Mouse (Mus musculus) left cerebral cortex, adult 11 months (tissue): ENCODE measurements around the gene Tesk2.
A peak's percentile ranks its signal among the peaks of the same experiment; 100 is the strongest.

Source experiments
- DNase-seq: peaks from one replicate; pipeline ENCODE4 v3.0.0; 2022; ENCODE audit warnings: low spot score

Tesk2 gene

DNA sequence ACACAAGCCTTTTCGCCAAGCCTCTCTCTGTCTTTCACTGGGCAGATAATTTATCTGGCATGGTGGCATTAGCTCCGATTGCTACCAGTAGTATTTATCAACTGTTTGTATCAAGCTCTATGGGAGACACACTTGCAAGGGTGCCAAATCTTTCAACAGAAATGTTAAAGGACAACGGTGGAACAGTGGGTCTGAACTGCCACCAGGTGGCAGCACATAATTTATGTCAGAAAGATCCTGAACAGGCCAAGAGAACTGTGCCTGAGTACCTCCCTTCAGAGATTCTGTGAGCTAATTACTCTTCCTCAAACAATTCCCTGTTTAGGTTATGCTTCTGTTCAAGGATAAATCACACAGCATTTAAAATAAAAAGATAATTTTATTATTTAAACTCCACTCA lies 1.4 kb upstream of the Tesk2 start:
- peak; percentile 68 for DNase-seq

DNA sequence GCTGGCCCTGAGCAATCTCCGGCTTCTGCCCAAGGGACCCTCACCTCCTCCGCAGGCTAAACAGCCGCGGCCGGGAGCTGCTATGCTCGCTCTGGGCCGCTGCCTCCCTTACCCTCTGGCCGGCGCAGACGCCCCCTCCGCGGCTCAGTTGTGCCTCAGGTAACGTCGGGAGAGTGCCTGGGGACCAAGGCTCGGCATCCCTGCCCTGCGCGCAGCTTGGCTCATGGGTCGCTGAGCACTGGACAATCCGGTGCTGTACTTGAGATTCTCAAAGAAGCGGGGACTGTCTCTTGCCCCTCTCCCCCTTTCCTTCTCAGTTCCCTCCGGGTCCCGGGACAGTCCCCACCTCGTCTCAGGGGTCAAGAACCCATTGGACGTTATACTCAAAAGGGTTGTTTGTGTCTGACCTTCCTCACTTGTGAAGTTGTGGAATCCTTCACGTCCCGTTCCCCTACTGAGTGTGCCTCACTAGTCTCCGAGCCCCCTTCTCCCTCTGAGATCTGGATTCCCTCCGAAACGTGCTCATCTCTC lies 415 bp downstream of the Tesk2 start:
- DNase-seq: no peak

DNA sequence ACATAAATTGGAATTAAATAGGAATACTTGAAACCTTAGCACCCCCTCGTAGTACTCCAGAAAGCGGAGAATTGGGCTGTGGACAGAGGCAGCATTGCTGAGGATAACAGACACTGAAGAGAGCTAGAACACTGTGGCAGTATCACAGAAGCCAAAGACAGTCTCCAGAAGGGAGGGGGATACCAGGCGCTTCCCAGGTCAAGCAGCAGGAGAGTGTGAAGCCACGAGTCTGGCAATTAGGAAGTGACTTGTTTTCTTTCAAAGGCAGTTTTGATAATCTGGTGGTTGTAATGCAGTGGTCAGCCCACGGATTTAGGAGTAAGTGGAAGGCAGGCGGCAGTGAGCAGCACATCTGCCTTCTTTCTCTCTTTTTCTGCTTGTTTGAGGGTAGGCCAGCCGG lies 1.5 kb downstream of the Tesk2 start:
- DNase-seq: no peak

DNA sequence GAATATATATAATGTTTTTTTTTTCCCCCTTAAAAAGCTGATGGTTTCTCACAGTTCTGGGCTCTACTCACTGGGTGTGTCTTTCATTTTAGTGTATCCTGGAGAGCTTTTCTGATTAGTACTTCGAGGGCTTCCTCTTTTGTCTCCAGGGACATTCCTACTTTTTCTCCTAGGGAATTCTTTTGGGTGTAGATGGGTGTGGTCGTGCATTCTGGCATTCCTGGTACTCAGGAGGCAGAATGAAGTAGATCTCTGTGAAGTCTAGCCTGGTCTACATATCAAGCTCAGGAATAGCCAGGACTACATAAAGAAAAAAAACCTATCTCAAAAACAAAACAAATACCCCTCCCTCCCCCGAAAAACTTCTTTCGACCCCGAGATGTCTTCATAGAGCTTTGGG lies 4.7 kb downstream of the Tesk2 start:
- DNase-seq: no peak

DNA sequence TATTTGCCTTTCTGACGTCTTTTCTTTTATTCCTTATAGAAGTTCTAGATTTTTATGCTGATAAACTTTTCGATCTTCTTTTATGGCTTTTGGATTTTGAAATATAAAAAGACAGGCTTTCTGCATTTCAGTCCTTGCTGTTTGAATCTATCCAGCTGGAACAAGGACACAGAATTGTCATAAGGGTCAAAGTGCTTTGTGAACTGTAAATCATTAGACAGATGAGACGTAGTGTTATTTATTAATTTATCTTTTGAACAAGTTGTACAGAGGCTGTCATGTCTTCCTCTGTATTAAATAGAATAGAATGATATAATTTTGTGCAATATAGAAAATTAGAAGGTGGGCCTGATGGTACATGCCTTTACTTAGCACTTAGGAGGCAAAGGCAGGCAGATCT lies 6.7 kb downstream of the Tesk2 start:
- no peak for DNase-seq

DNA sequence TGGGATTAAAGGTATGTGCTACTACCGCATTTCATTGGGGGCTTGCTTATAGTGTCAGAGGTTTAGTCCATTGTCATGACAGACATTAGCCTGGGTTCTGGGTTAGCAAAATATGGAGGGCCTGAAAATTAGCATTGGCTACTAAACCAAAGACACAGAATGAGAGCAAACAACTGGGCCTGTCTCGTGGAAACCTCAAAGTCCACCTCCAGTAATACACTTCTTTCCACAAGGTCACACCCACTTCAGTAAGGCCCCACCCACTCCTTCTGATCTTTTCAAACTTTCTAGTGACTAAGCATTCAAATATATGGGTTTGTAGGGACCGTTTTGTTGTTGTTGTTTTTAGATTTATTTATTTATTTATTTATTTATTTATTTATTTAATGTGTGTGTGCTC lies 8.8 kb downstream of the Tesk2 start:
- no peak for DNase-seq

DNA sequence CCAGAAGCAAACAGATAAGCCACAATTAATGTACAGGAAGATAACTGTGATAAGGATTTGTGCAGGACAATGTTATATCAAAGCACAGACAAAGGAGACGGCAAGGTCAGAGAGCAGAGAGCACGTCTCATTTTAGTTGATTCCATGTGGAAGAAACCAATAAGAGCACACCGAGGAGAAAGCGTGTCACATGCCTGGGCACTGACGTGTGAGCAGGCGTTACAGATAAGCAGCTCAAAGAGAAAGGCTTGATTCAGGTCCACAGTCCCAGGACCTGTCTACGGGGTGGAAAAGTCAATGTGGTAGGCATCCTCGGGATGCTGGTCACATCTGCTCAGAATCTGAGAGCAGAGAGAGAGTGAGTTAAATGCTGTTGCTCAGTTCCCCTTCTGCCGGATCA lies 10.3 kb downstream of the Tesk2 start:
- no peak for DNase-seq

DNA sequence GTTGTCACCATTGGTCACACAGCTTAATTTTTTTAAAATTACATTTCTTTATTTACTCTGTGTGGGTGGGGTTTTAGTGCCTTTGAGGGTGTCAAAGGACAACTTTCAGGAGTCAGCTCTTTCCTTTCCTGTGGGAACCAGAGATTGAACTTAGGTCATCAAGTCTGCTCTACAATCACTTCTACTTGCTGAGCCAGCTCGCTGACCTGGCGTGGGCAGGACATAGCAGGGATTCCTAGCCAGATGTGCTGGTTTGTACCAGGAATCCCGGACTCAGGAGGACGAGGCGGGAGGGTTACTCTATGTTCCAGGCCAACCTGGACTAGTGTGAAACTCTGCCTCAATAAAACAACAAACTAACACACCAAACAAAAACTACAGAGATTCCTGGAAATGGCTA lies 11.6 kb downstream of the Tesk2 start:
- no peak for DNase-seq

DNA sequence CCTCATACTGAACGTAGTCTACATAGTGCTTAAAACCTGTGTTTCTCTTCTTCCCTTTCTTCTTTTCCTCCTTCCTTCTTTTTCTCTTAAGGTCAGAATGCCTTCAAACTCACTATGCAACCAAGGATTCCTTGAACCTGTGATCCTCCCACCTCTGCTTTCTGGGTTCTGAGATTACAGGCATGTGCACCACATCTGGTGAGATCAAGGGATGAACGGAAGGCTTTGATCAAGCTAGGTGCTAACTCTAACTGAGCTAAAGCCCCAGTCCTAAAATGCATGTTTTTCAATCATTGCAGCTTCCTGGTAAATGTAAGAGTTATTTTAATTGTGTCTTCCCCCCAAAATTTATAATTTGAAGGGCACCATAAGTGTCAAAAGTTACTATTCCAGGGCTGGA lies 14.2 kb downstream of the Tesk2 start:
- DNase-seq: no peak

DNA sequence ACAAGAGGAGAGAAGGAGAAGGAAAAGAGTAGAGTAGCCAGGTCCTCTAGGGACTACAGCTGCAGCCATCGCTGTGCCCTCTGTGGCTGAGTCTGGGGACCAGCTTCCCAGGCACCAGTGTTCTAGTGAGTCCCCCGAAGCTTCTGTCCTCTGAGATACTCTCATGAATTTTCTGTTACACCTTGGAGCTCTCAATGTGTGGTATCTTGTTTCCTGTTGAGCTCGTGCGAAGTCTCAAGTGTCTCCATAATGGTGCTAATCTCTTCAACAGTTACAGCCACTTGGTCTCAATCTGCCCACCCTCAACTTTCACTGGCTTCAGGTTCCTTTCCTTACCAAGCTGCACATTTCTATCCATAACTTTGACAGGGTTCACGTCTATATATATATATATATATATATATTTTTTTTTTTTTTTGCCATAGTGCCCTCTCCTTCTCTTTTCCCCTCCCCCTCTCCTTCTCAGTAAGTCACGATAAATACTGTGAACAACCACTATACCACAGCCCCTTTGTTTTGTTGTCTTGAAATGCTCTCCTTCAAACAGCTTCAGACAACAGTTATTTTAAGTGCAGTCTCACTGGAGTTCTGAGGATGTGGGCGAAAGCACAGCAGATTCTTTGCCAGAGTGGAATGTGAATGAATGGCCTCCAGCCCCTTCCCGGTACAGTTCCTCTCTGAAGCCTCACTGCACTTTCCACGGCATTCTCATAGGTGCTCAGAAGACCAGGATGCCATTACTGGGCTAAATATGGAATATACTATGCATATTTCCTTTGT lies 18.4 kb downstream of the Tesk2 start:
- DNase-seq: no peak

DNA sequence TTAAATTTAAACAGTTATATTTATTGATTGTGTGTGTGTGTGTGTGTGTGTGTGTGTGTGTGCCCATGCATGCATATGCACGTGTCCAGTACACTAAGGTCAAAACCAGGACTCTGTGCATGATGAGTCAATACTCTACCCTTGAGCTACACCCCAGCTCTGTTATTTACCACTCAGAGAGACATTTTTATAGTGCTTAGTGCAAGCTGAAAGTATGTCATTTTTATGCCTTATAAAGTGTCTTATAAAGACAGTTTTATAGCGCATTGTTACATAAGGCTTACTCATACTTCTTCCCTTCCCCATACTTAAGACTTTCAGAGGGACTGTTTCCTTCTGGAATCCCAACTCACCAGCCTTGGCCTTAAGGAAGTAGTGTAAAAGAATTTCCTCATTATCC lies 29.0 kb downstream of the Tesk2 start:
- DNase-seq: no peak

DNA sequence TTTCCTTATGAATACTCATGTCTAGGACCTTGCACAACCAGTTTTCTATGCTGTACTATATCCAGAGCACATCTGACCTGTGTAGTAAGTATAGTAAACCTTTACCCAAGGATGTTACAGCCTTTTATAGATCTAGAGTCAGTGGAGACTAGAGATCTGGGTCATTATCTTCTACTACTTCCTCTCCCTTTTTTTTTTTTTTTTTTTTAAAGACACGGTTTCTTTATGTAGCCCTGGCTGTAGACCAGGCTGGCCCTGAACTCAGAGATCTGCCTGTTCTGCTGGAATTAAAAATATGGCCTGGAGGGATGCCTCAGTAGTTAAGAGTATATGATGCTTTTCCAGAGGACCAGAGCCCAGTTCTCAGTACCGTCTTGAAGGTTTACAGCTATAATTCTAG lies 41.2 kb downstream of the Tesk2 start:
- no peak for DNase-seq

DNA sequence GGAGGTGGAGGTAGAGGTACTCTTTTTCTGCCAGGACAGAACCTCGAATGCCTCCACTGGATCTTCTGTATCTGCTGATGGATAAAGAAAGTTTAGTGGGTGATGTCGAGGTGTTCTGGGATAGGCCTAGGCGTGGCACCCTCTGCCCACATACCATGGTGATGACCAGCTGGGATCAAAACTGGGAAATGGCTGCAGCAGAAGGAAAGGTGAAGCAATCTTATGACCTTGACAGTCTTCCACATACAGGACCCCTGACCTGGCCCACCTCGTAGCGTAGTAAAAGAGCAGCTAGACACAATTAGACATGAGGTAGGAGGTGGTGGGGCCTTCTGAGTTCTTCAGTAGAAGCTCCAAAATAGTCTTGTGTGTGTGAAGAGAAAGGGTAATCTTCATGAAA lies 43.3 kb downstream of the Tesk2 start:
- no peak for DNase-seq

DNA sequence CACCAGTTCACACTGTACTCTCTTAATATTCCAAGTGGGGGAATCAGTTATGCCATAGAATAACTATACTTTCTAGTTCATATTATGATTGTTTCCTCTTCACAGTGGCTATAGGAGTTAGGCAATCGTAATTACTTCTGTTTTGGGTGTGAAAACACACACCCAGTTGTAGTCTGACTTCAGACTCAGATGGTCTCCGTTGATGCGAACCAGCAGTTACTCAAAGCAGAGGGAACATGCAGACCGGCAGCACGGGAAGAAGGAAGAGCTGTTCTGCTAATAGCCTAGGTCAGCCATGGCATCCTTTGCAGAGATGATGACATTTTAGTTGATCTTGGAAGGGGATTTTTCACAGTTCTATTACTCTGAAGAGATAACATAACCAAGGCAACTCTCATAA lies 47.8 kb downstream of the Tesk2 start:
- no peak for DNase-seq

DNA sequence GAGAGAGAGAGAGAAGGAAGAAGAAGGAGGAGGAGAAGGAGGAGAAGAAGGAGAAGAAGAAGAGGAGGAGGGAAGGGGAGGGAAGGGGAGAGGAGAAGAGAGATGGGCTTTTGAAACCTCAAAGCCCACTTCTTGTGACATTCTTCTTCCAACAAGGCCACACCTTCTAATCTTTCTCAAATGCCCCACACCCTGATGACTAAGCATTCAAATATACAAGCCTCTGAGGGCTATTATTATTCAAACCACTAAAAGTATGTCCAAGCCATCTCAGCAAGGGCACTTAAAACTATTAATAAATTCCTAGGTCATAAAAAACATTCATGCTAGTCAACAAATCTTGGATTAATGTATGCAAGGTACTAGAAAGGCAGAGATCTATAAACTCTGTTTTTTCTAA lies 48.3 kb downstream of the Tesk2 start:
- DNase-seq: no peak

DNA sequence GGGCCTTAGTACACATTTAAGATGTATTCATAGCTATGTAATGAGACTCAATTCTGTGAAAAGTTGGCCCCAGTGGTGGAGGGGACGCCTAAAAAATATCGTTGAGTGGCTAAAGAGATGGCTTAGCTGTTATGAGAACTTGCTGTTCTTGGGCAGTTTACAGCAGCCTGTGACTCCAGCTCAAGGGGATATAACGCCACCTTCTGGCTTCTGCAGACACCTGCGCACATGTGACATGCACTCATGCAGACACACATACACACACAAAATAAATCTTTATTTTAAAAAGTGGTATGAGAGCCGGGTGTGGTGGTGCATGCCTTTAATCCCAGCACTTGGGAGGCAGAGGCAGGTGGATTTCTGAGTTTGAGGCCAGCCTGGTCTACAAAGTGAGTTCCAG lies 55.6 kb downstream of the Tesk2 start:
- DNase-seq: no peak

DNA sequence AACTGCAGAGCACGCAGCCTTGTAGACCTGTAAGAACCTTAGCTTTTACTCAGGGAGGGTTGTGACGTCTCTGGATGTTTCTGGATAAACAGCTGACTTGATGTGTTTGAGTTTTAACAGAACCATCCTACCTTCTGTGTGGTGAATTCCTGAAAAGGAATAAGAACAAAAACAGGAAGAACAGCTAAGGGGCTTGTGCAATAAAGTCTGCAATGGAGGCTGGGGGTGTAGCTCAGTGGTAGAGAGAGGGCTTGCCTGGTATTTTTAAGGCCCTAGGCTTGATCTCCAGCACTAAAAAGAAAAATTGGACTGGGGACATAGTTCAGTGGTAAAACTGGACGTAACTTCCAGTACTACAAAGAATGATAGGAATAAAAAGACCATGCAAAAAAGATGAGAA lies 56.3 kb downstream of the Tesk2 start:
- DNase-seq: no peak

DNA sequence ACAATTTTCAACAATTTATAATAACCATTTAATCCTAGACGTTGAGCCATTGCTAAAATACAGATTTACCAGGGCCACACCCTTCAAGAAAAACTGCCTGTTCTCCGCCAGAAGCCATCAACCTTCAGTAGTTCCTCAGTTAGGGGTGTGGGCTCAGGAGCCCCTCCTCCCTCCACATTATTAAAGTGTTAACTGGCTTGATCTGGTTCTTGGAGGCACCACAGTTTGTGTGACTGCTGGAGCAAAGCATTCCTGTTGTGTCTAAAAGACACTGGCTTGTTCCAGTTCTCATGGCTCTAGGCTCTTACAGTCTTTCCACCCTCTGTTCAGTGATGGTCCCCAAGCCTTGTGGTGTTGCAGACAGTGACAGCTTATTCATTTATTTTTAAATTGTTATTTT lies 59.8 kb downstream of the Tesk2 start:
- no peak for DNase-seq

DNA sequence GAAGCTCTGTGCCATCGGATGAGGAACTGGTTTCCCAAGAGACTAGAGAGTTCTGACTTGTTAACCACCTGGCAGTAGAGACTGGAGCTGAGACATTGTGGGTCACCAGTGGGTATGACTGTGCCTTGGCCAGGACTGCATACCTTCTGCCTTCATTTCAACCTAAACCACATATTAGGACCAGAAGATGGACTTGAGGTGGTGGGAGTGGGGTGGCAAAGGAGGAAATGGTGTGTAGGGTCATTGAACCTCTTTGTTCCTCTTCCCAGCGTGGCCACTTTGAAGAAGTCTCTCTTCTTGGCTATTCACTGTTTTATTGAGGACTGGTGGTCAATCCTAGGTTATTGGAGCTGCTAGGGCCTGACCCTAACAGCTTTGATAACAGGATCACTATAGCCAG lies 60.6 kb downstream of the Tesk2 start:
- DNase-seq: no peak

DNA sequence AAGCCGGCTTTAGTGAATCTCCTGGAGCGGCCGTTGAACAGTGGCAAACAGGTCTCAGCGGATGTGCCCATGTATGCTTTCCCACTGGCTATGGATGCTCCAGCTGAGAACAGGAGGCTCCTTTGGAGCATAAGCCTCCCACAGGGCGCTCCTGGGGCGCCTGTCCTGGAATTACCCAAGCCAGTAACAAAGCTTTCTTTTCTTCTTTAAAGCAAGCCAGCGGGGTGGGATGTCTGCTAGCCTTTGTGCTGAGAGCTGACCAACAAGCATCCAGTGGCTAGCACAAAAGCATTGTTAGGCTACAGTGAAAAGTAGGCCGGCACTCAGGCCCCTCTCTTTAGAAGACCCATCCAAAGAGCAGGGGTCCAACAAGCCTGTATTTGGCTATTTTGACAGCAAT lies 61.4 kb downstream of the Tesk2 start:
- no peak for DNase-seq

DNA sequence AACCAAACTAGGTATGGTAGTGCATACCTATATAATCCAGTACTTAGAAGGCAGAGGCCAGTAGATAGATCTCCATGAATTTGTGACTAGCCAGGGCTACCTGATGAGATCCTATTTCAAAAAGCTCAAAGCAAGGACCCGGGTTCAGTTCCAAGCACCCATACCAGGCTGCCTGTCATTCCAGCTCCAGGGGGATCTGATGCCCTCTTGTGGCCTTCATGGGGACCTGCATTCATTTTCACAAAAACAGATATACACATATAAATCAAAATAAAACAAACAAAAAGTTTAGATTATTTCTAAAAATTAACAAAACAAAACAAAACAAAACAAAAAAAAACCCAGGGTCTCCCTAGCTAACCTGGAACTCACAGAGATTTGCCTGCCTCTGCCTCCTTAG lies 65.8 kb downstream of the Tesk2 start:
- no peak for DNase-seq

DNA sequence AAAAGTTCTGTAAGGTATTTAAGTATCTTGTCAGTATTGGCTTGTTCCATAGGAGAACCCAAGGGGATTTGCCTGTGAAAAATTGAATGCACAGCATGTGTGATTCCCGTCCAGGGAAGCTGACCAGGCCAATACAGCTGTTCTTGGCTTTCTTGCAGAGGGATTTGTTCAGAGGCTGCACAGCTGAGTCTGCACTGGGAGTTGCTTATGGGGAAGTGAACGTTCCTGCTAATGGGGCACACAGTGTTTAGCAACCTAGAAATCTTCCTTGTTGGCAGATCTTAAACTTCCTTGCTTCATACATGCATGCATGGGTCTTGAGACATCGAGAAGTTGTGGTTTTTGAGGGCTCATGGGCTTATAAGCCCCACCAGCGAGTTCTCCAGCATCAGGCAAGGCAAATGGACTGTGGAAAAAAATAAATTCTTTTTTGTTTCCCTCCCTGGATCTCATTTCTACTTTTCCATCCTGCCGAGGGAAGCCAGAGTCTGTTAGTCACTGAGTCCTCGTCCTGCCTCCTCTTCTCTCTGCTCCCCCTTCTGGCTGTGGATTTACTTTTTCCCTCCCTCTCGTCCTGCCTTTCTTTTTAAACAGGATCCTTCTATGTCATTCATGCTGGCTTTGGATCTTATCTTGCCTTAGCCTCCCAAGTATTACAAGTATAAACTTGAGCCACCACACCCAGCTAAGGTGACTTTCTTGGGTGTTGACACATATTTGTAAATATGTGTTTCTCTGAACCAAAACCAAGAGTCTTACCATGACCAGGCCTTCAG lies 67.4 kb downstream of the Tesk2 start:
- DNase-seq: no peak

DNA sequence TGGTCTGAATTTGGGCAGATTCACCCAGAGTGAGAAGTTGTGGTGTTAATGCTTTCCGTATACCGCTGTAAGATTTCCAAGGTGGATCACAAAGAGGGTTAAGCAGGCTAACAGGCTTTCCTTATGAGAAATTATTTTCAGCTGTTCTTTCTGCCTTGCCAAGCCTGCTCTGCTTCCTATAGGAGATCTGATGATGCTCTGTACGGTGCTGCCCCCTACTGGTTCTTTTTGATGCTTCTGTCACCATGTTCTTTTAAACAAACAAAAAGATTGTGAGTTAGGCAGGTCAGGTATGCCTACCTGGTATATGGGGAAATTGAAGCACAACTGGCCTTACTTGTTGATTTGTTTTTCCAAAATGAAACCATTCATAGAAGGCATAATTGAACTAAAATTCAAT lies 68.2 kb downstream of the Tesk2 start:
- DNase-seq: peak; percentile 88

DNA sequence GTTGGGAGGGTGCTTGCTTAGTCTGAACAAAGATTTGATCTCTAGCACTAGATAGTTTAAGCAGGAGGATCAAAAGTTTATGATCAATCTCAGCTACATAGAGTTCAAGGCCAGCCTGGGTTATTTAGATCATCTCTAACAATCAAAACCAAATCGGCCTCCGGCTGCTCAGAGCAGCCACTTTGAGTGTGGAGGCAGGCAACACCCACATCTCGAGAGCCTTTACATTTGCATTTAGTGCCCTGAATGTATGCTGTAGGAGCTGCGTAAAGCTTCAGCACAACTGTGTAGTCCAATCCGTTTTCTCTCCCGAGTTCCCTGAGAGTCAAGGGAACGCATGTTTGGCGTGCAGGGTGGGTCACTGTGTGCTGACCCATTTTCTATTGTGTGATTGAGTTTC lies 71.7 kb downstream of the Tesk2 start:
- DNase-seq: no peak
